Mouse (Mus musculus) ovary, postnatal 10 days (tissue): ENCODE results near the gene Cenpk.
"Not testable (repeated sequence)": the region's sequence is repeated elsewhere in the genome, so short reads cannot be mapped to it uniquely, and the experiment has no call there.

Experiments
- DNase-seq: peaks from one replicate; pipeline ENCODE4 v3.0.0; 2022; ENCODE audit warnings: low spot score

The Cenpk gene

GRCm38 (mm10) chr13:104228384-104229066 lies at the start of gene Cenpk, which contains the start of gene Ppwd1:
TSS of gene Cenpk (plus strand) at chr13:104228611.
TSS of gene Ppwd1 (minus strand) at chr13:104228843.
- DNase-seq = peak; percentile 92

DNA sequence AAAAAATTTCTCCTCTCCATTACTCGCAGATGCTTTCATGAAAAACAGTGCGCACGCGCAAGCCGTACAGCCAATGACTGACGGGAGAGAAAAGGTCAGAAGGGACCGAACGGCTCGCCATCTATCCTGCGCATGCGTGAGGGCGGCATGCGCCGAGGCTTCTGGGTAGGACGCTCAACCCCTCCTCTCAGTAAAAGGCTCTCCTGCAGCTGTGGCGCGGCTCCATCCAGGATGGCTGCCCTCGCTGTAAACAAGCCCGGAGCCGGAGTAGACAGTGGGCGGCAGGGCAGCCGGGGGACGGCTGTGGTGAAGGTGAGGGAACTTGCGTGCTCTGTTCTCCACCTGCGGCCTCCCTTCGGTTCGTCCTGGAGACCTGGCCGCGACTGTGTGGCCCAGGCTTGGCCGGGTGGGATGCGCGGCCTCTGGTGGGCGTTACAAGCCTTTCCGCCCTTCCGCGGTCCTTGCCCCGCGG lies 49.7 kb upstream of the Cenpk start, which contains the start of gene Trim23:
Gene Trim23, plus strand, starts transcription at position 148 of the 472 bp plus-strand sequence.
- peak; percentile 85 for DNase-seq

DNA sequence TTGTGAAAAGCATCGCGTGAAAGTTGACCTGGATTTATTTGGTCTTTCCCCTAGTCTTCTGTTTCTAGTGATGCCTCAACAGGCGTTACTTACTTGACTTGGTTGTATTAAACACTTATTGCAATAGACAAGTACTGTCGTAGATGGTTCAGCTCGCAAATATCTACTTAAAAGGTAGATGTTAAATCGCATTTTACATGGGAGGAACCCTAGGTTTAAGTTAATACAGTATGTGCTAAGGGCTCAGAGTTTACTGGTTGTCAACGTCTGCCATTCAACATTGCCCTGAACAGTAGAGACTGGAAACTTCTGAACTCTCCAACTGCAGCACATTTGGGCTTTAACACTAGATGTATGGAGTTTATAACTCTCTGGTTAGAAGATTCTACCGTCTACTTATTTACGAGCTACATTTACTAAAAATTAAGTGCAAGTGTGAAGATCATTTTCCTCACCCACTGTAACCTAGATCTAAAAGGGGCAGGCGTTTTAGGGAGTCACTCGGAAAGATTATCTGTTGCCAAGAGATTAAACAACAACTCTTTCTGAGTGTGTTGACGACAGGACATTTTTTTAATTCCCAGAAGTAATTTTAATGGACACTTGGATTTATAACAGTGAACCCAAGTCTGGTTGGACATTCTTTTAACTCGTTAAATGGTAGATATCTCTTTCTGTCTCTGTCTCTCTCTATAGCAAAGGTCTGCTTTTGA lies 49.1 kb upstream of the Cenpk start:
- no peak for DNase-seq

DNA sequence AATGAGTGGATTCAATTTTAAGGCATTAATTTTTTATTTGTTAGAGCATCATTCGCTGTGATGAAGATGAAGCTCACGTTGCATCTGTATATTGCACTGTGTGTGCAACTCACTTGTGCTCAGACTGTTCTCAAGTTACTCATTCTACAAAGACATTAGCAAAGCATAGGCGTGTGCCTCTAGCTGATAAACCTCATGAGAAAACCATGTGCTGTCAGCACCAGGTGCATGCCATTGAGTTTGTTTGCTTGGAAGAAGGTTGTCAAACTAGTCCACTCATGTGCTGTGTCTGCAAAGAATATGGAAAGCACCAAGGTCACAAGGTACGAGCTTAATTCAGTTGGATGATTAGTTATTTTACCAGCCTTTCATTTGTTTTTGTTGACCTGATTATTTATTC lies 41.1 kb upstream of the Cenpk start:
- DNase-seq = no peak

DNA sequence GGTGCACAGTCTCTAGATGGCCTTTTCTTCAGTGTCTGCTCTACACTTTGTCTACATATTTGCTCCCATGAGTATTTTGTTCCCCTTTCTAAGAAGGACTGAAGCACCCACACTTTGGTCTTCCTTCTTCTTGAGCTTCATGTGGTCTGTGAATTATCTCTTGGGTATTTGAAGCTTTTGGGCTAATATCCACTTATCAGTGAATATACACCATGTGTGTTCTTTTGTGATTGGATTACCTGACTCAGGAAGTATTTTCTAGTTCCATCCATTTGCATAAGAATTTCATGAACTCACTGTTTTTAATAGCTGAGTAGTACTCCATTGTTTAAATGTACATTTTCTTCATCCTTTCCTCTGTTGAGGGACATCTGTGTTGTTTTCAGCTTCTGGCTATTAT lies 32.5 kb upstream of the Cenpk start:
- DNase-seq = not testable (repeated sequence)

- no peak for DNase-seq
These were observed 24.1 kb upstream of the Cenpk start for GRCm38 (mm10) chr13:104204313-104204712.

GRCm38 (mm10) chr13:104227478-104227877 lies 933 bp upstream of the Cenpk start:
- no peak for DNase-seq

- DNase-seq = no peak
These were observed 770 bp downstream of the Cenpk start for GRCm38 (mm10) chr13:104229181-104229580.

GRCm38 (mm10) chr13:104258997-104259396 lies 30.6 kb downstream of the Cenpk start:
- DNase-seq = no peak

- no peak for DNase-seq
These were observed 56.6 kb downstream of the Cenpk start for GRCm38 (mm10) chr13:104285031-104285431.

- DNase-seq = no peak
These were observed 57.4 kb downstream of the Cenpk start for GRCm38 (mm10) chr13:104285737-104286311.

DNA sequence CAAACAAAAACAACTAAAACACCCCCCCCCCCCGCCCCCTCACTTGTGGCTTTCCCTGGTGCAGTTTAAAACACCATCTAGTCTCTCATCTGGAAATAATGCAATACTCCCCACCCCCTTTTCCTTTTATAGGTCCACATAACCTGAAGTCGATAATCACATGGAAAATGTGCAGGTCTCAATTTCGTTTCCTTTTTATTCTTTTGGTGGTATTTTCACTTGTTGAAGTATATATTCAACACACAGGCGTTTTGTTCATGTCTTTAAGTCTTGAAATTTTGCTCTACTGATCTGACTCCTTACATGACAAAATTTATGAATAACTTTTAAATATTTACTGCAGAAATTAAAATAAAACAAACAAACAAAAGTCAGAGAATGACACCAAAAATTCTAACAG lies 57.9 kb downstream of the Cenpk start:
- DNase-seq = no peak

- DNase-seq = peak; percentile 72
These were observed 58.5 kb downstream of the Cenpk start for GRCm38 (mm10) chr13:104286897-104287309.

GRCm38 (mm10) chr13:104287366-104288225 lies 59.2 kb downstream of the Cenpk start, which contains the start of gene Adamts6:
TSS of gene Adamts6 (plus strand) at chr13:104287835.
- no peak for DNase-seq

- DNase-seq = peak; percentile 23
These were observed 59.9 kb downstream of the Cenpk start for GRCm38 (mm10) chr13:104288226-104288859.

DNA sequence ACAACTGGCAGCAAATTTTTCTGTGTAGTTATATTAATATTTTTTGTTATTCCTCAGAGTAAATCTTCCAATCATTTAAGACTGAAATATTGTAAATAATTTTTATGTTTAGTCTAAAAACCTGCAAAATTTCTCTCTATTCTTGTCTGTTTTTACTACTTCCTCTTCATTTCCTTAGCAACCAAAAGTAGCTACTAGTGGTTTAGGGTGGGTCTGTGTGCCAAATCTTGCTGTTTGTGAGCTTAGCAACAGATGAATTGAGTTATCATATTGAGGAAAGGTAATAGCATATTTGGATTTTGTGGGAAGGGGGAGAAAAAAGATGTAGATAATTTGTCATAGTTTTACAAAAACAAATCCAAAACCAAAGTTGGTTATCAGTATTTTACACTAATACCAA lies 60.8 kb downstream of the Cenpk start:
- DNase-seq = no peak

- no peak for DNase-seq
These were observed 67.1 kb downstream of the Cenpk start for GRCm38 (mm10) chr13:104295472-104295871.
